Mouse (Mus musculus): ENCODE data around the gene Usf3. TPM values are rescaled to one million over a fixed set of nuclear protein-coding genes. Genes with fewer than 3 reads are reported as not detected.
A peak's percentile ranks its signal among the peaks of the same experiment; 100 is the strongest.

The Usf3 gene
- total RNA-seq, 2 experiments from 2014 or later: 33.2 to 35.6 TPM

DNA sequence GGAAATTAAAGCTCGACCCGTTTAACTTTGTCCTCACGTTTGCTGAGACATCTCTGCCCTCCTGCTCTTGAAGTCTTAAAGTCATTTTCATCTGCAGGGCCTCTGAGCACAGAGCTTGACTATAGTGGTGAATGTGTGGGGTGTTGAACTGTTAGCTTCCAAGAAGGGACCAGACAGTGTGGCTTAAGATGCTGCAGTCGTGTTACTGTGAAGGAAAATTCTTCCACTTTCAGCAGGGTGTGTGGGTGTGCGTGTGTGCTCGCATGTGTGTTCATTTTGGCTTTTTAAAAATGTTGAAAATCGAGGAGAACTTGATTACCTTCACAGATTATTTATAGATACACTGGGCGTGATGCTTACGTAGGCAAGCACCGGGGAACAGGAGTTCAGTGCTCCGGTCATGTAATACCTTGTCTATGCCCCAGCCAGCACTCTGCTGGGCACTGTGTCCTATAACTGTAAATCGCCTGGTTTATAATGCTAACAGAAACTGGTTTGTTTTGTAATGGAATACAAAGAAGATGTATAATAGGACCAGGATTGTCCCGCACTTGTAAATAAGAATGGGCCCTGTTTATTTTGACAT is 53.8 kb downstream of the Usf3 start:
- intact Hi-C loops (cut with DNase I): no loop called here
- DNase-seq: no peak

DNA sequence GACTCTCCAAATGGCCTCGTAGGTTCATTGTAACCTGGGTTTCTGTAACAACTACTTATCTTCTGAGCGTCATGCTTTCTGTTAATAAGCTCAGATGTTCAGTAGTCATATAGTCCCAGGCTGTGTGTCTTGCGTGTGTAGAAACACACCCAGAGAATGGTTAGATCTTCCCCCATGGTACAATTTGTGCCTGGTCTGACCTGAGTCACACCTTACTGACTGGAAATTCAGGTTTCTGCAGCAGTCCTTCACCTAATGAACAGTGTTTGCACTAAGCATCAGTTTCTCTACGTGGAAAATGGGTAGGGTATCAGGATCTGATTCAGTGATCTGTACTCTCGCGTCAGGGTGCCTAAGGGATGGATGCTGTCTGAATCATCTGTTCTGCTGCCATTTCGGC is 60.0 kb downstream of the Usf3 start:
- intact Hi-C loops (cut with DNase I): no loop called here

GRCm38 (mm10) chr16:44237836-44238235 is 64.8 kb downstream of the Usf3 start:
- DNase-seq: no peak
- intact Hi-C loops (cut with DNase I): loop anchor here (2.0 kb wide), 2 partner anchors 65 to 97 kb away; partner anchors contain the start of gene Usf3

More for the DNA sequence above, 60.0 kb downstream of the Usf3 start:
- no peak for DNase-seq

DNA sequence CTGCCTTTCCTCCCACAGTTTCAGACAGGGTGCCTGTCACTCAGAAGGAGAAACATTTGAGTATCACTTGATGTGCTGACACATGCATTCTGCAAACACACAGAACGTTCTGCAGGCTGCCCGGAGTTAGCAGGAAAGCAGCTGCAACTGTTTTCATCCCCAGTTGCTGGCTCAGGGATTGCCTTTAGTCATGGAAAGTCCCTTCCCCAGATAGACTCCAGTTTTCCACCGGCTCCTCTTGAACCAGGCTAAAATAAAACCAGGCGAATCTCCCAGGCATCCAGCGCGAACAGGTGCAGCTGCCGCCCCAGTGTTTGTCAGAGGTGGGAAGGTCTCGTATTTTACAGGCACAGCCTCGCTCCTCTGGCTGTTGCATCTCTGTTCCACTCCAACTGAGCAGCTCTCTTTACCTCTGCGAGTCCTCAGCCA is 65.8 kb downstream of the Usf3 start:
- intact Hi-C loops (cut with DNase I): loop anchor here (2.0 kb wide), 2 partner anchors 66 to 98 kb away; partner anchors contain the start of gene Usf3
- DNase-seq: peak; percentile 56 to 58

DNA sequence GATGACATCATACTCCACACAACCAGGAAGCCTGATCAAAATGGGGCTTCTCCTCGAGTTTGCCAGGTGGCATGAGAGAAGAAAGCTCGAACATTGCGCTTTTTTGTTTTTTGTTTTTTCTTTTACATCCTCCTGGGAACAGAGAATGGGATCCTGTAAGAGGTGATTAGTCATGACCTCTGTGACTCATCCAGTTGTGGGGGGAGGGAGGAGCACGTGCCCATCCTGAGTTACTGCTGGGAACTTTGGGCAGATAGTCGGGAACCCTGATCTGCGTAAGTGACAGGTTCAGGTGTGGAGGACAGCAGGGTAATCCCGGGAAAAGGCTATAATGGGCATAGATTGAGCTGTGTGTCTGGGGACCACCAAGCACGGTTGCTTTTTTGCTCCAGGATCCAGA is 67.4 kb downstream of the Usf3 start:
- no peak for DNase-seq

DNA sequence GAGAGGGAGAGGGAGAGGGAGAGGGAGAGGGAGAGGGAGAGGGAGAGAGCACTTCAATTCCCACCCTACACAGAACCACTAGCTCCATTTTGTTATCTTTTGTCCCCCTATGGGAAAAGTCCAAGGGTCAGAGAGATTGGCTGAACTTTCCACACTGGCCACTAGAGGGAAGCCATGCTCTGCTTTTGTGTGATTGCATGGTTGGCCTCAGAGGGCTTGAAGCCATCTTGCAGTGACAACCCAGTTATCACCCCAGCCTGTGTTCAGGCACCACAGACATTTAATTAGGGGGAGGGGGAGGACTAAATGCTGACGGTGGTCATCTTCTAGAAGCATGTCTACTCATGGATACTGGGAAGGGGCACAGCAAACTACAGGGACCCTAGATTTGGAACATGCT is 69.6 kb downstream of the Usf3 start:
- intact Hi-C loops (cut with DNase I): loop anchor here (1.0 kb wide), 1 partner anchor 120 kb away; no protein-coding TSS in a partner anchor
- peak; percentile 54 to 67 for DNase-seq

More for the DNA sequence above, 67.4 kb downstream of the Usf3 start:
- intact Hi-C loops (cut with DNase I): no loop called here

GRCm38 (mm10) chr16:44243323-44243722 is 70.3 kb downstream of the Usf3 start:
- no peak for DNase-seq
- intact Hi-C loops (cut with DNase I): loop anchor here (1.0 kb wide), 1 partner anchor 119 kb away; no protein-coding TSS in a partner anchor

DNA sequence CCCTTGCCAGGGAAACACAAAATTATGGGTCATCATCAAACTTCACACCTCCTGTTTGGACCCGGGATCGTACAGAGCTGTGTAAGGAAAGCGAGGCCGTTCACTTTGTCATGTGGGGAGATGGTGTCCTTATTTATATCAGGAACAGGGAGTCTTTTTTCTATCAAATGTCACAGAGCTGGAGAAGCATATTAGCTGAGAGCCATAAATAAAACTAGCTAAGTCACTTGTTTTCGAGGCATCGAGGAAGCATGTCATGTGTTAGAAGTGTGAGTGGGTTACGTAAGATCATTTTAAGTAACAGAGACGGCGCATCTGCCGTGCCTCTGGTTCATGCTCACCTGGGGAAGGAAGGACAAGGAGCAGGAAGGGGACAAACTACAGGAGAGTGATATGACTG is 76.9 kb downstream of the Usf3 start:
- intact Hi-C loops (cut with DNase I): no loop called here
- no peak for DNase-seq

GRCm38 (mm10) chr16:44252735-44253134 is 79.7 kb downstream of the Usf3 start:
- no peak for DNase-seq
- intact Hi-C loops (cut with DNase I): no loop called here

DNA sequence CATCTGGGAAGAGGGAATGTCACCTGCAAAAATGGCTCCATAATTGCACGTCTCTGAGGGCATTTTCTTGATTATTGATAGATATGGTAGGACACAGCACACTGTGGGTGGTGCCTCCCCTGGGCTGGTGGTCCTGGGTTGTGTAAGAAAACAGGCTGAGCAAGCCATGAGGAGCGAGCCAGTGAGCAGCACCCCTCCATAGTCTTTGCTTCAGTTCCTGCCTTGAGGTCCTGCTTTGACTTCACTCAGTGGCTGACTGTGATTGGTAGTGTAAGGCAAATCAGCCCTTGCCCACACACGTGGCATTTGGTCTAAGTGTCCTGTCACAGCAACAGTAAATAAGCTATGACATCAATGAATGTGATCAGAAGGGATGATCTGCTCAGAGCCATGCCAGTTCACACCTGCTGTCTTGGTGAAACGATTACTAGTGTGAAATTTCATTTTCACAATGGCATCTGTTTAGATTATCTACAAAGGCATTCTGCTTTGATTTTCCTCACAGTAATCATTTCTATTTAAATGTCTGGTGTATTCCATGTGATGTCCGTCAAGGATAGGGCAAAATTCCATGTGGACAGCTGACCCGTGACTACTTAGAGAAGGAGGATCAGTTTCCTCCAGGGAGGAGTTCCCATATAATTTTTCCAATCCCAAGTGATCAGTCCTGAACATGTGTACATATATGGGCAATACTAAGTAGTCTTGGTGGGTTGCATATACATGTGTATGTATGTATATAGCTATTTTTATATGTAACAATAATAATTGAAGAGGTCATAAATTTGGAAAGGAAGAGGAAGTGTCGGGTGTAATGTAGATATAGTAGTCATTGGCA is 81.0 kb downstream of the Usf3 start:
- intact Hi-C loops (cut with DNase I): no loop called here
- DNase-seq: no peak

GRCm38 (mm10) chr16:44254698-44255097 is 81.7 kb downstream of the Usf3 start:
- intact Hi-C loops (cut with DNase I): no loop called here
- peak in 1 of 2 experiments; percentile 59 for DNase-seq

GRCm38 (mm10) chr16:44257476-44257875 is 84.4 kb downstream of the Usf3 start:
- DNase-seq: no peak
- intact Hi-C loops (cut with DNase I): no loop called here

DNA sequence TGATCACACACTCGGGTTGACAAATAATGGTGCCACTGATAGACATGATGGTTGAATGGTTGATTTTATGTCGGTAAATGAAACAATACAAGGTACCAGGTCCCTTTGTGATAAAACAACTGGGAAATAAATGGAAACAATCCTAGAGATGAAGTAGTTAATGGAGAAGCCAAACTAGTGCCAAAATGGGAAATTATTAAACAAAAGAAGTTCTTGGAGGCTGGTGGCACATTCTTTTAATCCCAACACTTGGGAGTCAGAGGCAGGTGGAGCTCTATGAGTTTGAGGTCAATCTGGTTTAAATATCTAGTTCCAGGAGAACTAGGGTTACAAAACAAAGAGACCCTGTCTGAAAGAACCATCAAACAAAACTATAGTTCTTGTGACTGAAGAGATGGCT is 91.9 kb downstream of the Usf3 start:
- DNase-seq: no peak
- intact Hi-C loops (cut with DNase I): no loop called here

DNA sequence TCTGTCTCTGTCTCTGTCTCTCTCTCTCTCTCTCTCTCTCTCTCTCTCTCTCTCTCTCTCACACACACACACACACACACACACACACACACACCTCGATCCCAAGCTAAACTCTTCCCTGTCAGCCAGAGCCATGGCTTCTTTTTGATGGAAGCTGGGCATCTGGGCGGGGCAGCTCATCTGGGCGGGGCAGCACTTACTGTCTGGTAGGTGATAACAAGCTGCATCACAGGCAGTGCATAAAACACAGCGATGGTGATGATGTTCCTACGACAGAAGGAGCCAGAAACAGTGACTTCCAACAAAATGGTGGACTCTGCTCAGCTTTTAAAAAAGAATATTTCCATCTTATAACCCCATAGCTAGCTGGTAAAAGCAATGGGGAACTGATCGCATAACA is 92.5 kb downstream of the Usf3 start:
- intact Hi-C loops (cut with DNase I): no loop called here
- DNase-seq: no peak

DNA sequence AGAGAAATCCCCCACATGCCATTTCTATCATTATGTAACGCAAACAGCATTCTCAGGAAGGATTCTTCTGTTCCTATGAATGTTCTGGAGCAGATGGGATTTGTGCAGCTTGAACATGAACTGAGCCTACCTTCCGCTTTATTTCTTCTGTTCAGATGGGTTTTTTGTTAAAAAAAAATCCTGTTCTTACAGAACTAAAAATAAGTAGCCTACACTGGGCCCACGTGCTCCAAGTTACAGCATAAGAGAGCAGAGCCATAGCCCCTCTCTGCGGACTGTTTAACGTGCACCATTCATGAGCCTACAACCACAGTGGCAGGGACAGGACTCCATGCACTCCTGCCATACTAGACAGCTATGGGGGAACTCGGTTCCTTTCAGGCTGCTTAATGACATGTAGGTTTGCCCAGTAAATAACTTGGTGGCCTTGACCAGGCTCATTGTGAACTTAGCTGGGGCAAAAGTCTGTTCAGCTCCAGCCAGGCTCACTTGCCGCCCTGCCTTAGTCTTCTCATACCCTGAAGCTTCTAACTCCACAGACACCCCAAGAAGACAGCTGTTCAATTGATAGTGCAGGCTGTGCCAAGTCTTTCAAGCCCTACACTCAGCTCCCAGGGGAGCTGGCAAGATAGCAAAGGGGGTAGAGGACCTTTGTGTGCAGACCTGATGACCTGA is 95.6 kb downstream of the Usf3 start:
- no peak for DNase-seq
- intact Hi-C loops (cut with DNase I): no loop called here

DNA sequence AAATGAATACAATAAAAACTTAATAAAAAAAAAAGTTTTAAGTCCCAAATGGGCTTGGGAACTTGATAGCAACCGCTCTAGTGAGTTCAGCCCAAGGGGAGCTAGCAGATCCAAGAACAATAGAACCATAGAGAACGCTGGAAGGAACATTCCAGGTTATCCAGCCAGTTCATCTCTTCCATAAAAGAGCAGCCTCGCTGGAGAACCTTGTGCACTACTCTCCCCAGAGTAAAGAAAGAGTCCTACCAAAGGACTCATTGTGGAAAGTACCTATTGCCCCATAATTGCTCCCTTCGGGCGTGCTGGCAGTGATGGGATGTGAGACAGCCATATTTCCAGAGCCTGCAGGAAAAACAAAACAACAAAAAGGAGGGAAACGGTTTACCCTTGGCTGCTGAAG is 96.5 kb downstream of the Usf3 start:
- DNase-seq: no peak
- intact Hi-C loops (cut with DNase I): no loop called here

- DNase-seq: no peak
- intact Hi-C loops (cut with DNase I): no loop called here
These were observed 97.6 kb downstream of the Usf3 start for GRCm38 (mm10) chr16:44270606-44271005.

GRCm38 (mm10) chr16:44271371-44272038 is 98.5 kb downstream of the Usf3 start:
- DNase-seq: no peak
- intact Hi-C loops (cut with DNase I): no loop called here

Data from gastrocnemius, postnatal 36 days (tissue).